Mouse (Mus musculus): ENCODE results near the gene Plekhg3. TPM values are rescaled to one million over a fixed set of nuclear protein-coding genes. Genes with fewer than 3 reads are reported as not detected.

The Plekhg3 gene
- total and polyA plus RNA-seq, 2 experiments from 2014 or later = 1.2 to 6.2 TPM

- H3K9ac ChIP-seq (replicated peaks; ENCODE audit: low read length, poor library complexity, severe bottlenecking) = no peak overlapping the region
- ATAC-seq (ENCODE audit: low FRiP score) (no peak), DNase-seq (ENCODE audit: low spot score) (no peak)
- H3K27me3 ChIP-seq (ENCODE audit: insufficient read depth, low read length) = no peaks in the 10 kb centered on the region
- H3K4me3 ChIP-seq (ENCODE audit: low read depth, low read length) = no peak overlapping the region
- 82% methylated on average over 9 of the region's 9 CpGs for WGBS
- H3K4me2 ChIP-seq (ENCODE audit: low read depth, low read length, poor library complexity, severe bottlenecking) = no peak overlapping the region
- no peaks in the 10 kb centered on the region for H3K4me1 ChIP-seq (ENCODE audit: insufficient read depth, low read length)
- TF ChIP-seq CTCF (IDR thresholded peaks at IDR 0.05) = no peak
- no peaks in the 10 kb centered on the region for H3K9me3 ChIP-seq (ENCODE audit: low read length)
- no peaks in the 10 kb centered on the region for H3K36me3 ChIP-seq (ENCODE audit: insufficient read depth, low read length)
- H3K27ac ChIP-seq (ENCODE audit: low read depth, low read length) = no peak overlapping the region
These were observed 39.7 kb downstream of the Plekhg3 start for GRCm38 (mm10) chr12:76570221-76570940.

- H3K27ac ChIP-seq (ENCODE audit: low read depth, low read length) = no peak overlapping the region
- H3K4me3 ChIP-seq (ENCODE audit: low read depth, low read length) = no peak overlapping the region
- no peaks in the 10 kb centered on the region for H3K4me1 ChIP-seq (ENCODE audit: insufficient read depth, low read length)
- WGBS = 77% methylated on average over 10 of the region's 10 CpGs
- H3K27me3 ChIP-seq (ENCODE audit: insufficient read depth, low read length) = no peaks in the 10 kb centered on the region
- ATAC-seq (ENCODE audit: low FRiP score) (no peak), DNase-seq (ENCODE audit: low spot score) (no peak)
- H3K4me2 ChIP-seq (ENCODE audit: low read depth, low read length, poor library complexity, severe bottlenecking) = no peak overlapping the region
- H3K9ac ChIP-seq (replicated peaks; ENCODE audit: low read length, poor library complexity, severe bottlenecking) = no peak overlapping the region
- no peaks in the 10 kb centered on the region for H3K9me3 ChIP-seq (ENCODE audit: low read length)
- H3K36me3 ChIP-seq (ENCODE audit: insufficient read depth, low read length) = no peaks in the 10 kb centered on the region
- 0 out of 2 replicates have a peak, but pooled peaks have one; percentile 7 for TF ChIP-seq CTCF (IDR thresholded peaks at IDR 0.05)
These were observed 40.6 kb downstream of the Plekhg3 start for GRCm38 (mm10) chr12:76571266-76571665.

GRCm38 (mm10) chr12:76572261-76573251 lies 41.9 kb downstream of the Plekhg3 start:
- Histone ChIP-seq H3K4me1 (ENCODE audit: insufficient read depth, low read length) (no peaks in the 10 kb centered on the region), H3K4me3 (ENCODE audit: low read depth, low read length) (no peak overlapping the region), H3K9me3 (ENCODE audit: low read length) (no peaks in the 10 kb centered on the region), H3K4me2 (ENCODE audit: low read depth, low read length, poor library complexity, severe bottlenecking) (peak overlapping the region; percentile 2; the same call in 1 of the 2 replicates), H3K9ac (replicated peaks; ENCODE audit: low read length, poor library complexity, severe bottlenecking) (no peak overlapping the region), H3K36me3 (ENCODE audit: insufficient read depth, low read length) (no peaks in the 10 kb centered on the region), H3K27ac (ENCODE audit: low read depth, low read length) (no peak overlapping the region), H3K27me3 (ENCODE audit: insufficient read depth, low read length) (no peaks in the 10 kb centered on the region)
- TF ChIP-seq CTCF (IDR thresholded peaks at IDR 0.05) = no peak
- ATAC-seq (ENCODE audit: low FRiP score) (no peak), DNase-seq (ENCODE audit: low spot score) (no peak)
- 58% methylated on average over 25 of the region's 27 CpGs for WGBS

GRCm38 (mm10) chr12:76573381-76573780 lies 42.7 kb downstream of the Plekhg3 start:
- WGBS = 88% methylated on average over 6 of the region's 6 CpGs
- Histone ChIP-seq H3K27me3 (ENCODE audit: insufficient read depth, low read length) (no peaks in the 10 kb centered on the region), H3K9me3 (ENCODE audit: low read length) (no peaks in the 10 kb centered on the region), H3K4me2 (ENCODE audit: low read depth, low read length, poor library complexity, severe bottlenecking) (no peak overlapping the region), H3K27ac (ENCODE audit: low read depth, low read length) (no peak overlapping the region), H3K9ac (replicated peaks; ENCODE audit: low read length, poor library complexity, severe bottlenecking) (no peak overlapping the region), H3K4me3 (ENCODE audit: low read depth, low read length) (no peak overlapping the region), H3K4me1 (ENCODE audit: insufficient read depth, low read length) (no peaks in the 10 kb centered on the region), H3K36me3 (ENCODE audit: insufficient read depth, low read length) (no peaks in the 10 kb centered on the region)
- DNase-seq (ENCODE audit: low spot score) (no peak), ATAC-seq (ENCODE audit: low FRiP score) (no peak)
- no peak for TF ChIP-seq CTCF (IDR thresholded peaks at IDR 0.05)

GRCm38 (mm10) chr12:76574815-76575214 lies 44.1 kb downstream of the Plekhg3 start:
- ATAC-seq (ENCODE audit: low FRiP score) = no peak
- WGBS = 89% methylated on average over 6 of the region's 6 CpGs
- H3K9me3 ChIP-seq (ENCODE audit: low read length) = no peaks in the 10 kb centered on the region

More at GRCm38 (mm10) chr12:76574815-76575214, 44.1 kb downstream of the Plekhg3 start:
- DNase-seq (ENCODE audit: low spot score) = no peak
- no peaks in the 10 kb centered on the region for H3K4me1 ChIP-seq (ENCODE audit: insufficient read depth, low read length)
- no peak overlapping the region for H3K4me2 ChIP-seq (ENCODE audit: low read depth, low read length, poor library complexity, severe bottlenecking)
- TF ChIP-seq CTCF (IDR thresholded peaks at IDR 0.05) = no peak
- no peak overlapping the region for H3K9ac ChIP-seq (replicated peaks; ENCODE audit: low read length, poor library complexity, severe bottlenecking)
- H3K4me3 ChIP-seq (ENCODE audit: low read depth, low read length) = no peak overlapping the region
- H3K36me3 ChIP-seq (ENCODE audit: insufficient read depth, low read length) = no peaks in the 10 kb centered on the region
- no peak overlapping the region for H3K27ac ChIP-seq (ENCODE audit: low read depth, low read length)
- H3K27me3 ChIP-seq (ENCODE audit: insufficient read depth, low read length) = no peaks in the 10 kb centered on the region
